Mouse (Mus musculus) CH12.LX (cell line): Measurements from ENCODE around the gene Hoxa9.

ENCODE experiments used
- BHLHE40 ChIP-seq: IDR thresholded peaks from 2 replicates; pipeline ENCODE4 v1.6.1; 2011; ENCODE audit warnings: mild to moderate bottlenecking, low read depth, low read length, improper control_type of control experiment
- CTCF ChIP-seq, 2 experiments: IDR thresholded peaks in 1 of 2; conservative IDR thresholded peaks in 1 of 2; 2 replicates each; pipeline ENCODE4 v1.5.1; 2011 to 2012; ENCODE audit warnings: low read depth in 2 of 2, low read length in 2 of 2, improper control_type of control experiment in 1 of 2, inconsistent platforms in 1 of 2, mild to moderate bottlenecking in 1 of 2, moderate library complexity in 1 of 2
- POLR2A ChIP-seq: IDR thresholded peaks from 2 replicates; pipeline ENCODE4 v1.6.1; 2011; ENCODE audit warnings: low read depth, mild to moderate bottlenecking, improper control_type of control experiment, low read length

DNA sequence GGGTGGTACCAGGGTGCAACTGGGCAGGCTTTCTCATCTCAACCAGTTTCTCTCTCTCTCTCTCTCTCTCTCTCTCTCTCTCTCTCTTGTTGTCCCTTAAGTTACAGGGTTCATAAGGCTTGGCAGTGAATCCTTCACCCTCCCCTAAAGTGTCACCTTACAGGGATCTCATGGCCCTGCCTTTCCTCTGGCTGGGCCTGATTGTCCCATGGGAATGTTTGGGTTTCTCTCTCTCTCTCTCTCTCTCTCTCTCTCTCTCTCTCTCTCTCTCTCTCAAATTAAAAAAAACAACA lies 23.3 kb downstream of the Hoxa9 start:
- no peak for TF ChIP-seq POLR2A
- TF ChIP-seq BHLHE40 = no peak
- TF ChIP-seq CTCF (conservative IDR thresholded peaks at IDR 0.05 in 1 of 2, IDR thresholded peaks at IDR 0.05 in 1 of 2; ENCODE audit: low read depth in 2 of 2, low read length in 2 of 2) = no peak
